Mouse (Mus musculus): ENCODE results near the gene Idh1. TPM values are rescaled to one million over a fixed set of nuclear protein-coding genes. Genes with fewer than 3 reads are reported as not detected.

Idh1 gene
- total RNA-seq, 1 experiment: 51.1 TPM

GRCm38 (mm10) chr1:65179634-65180249, 6.6 kb downstream of the Idh1 start:
- Histone ChIP-seq H3K4me1 (ENCODE audit: control insufficient read depth in 2 of 2, insufficient read depth in 2 of 2, low read length in 2 of 2, poor library complexity in 1 of 2) (peaks cover 0 to 3% of the 10 kb centered on the region in 2 experiments; a peak in 1 of 4 replicates), H3K9me3 (ENCODE audit: control insufficient read depth, insufficient read depth, low read depth, low read length) (no peaks in the 10 kb centered on the region), H3K9ac (ENCODE audit: insufficient read depth, low read depth, low read length, poor library complexity, severe bottlenecking) (peak overlapping the region; percentile 72; the same call in 1 of the 2 replicates), H3K36me3 (ENCODE audit: control insufficient read depth, insufficient read depth, low read length, poor library complexity, severe bottlenecking) (no peaks in the 10 kb centered on the region; the same call in 1 of the 2 replicates), H3K27ac (ENCODE audit: insufficient read depth, low read depth, low read length, poor library complexity, severe bottlenecking) (no peak overlapping the region; the same call in 1 of the 2 replicates), H3K4me3 (ENCODE audit: insufficient read depth in 1 of 2, low read depth in 1 of 2, low read length in 2 of 2, poor library complexity in 1 of 2, severe bottlenecking in 1 of 2) (peak overlapping the region; percentile 54 to 66)
- TF ChIP-seq MAFK (IDR thresholded peaks at IDR 0.05; ENCODE audit: insufficient read depth, low read depth, low read length) (0 out of 2 replicates have a peak, but pooled peaks have one; percentile 8), CHD2 (IDR thresholded peaks at IDR 0.05; ENCODE audit: low read depth, low read length) (no peak)
- in situ Hi-C loops (cut with MboI; ENCODE audit: low sequenced_read_pairs in 2 of 2, unreplicated experiment in 2 of 2): no loop called here
- peak; percentile 75 for DNase-seq (ENCODE audit: low read depth, low spot score)

- in situ Hi-C loops (cut with MboI; ENCODE audit: low sequenced_read_pairs in 2 of 2, unreplicated experiment in 2 of 2): no loop called here
- H3K4me3 ChIP-seq (ENCODE audit: insufficient read depth in 1 of 2, low read depth in 1 of 2, low read length in 2 of 2, poor library complexity in 1 of 2, severe bottlenecking in 1 of 2): peak overlapping the region; percentile 86 to 96
- TF ChIP-seq ZC3H11A (IDR thresholded peaks at IDR 0.05; ENCODE audit: borderline replicate concordance, low read depth, low read length): no peak
- peak; percentile 67 for TF ChIP-seq CHD2 (IDR thresholded peaks at IDR 0.05; ENCODE audit: low read depth, low read length)
- TF ChIP-seq HCFC1 (IDR thresholded peaks at IDR 0.05; ENCODE audit: borderline replicate concordance, insufficient read depth, low read length): peak; percentile 22; the same call in 1 of the 2 replicates
- TF ChIP-seq MAFK (IDR thresholded peaks at IDR 0.05; ENCODE audit: insufficient read depth, low read depth, low read length): no peak
Observed at GRCm38 (mm10) chr1:65178902-65179432, 7.3 kb downstream of the Idh1 start.

GRCm38 (mm10) chr1:65178126-65178901, 8.0 kb downstream of the Idh1 start:
- peak overlapping the region; percentile 88 for H3K27ac ChIP-seq (ENCODE audit: insufficient read depth, low read depth, low read length, poor library complexity, severe bottlenecking)
- peaks cover 0 to 3% of the 10 kb centered on the region in 2 experiments; a peak in 1 of 4 replicates for H3K4me1 ChIP-seq (ENCODE audit: control insufficient read depth in 2 of 2, insufficient read depth in 2 of 2, low read length in 2 of 2, poor library complexity in 1 of 2)
- no peaks in the 10 kb centered on the region for H3K9me3 ChIP-seq (ENCODE audit: control insufficient read depth, insufficient read depth, low read depth, low read length)
- in situ Hi-C loops (cut with MboI; ENCODE audit: low sequenced_read_pairs in 2 of 2, unreplicated experiment in 2 of 2): no loop called here
- peak overlapping the region; percentile 86 to 96 for H3K4me3 ChIP-seq (ENCODE audit: insufficient read depth in 1 of 2, low read depth in 1 of 2, low read length in 2 of 2, poor library complexity in 1 of 2, severe bottlenecking in 1 of 2)
- peak overlapping the region; percentile 81 for H3K9ac ChIP-seq (ENCODE audit: insufficient read depth, low read depth, low read length, poor library complexity, severe bottlenecking)
- H3K36me3 ChIP-seq (ENCODE audit: control insufficient read depth, insufficient read depth, low read length, poor library complexity, severe bottlenecking): peaks cover 5% of the 10 kb centered on the region
- peak; percentile 98 for DNase-seq (ENCODE audit: low read depth, low spot score)
- TF ChIP-seq ZNF384 (IDR thresholded peaks at IDR 0.05; ENCODE audit: low read depth, low read length): no peak
- TF ChIP-seq ZC3H11A (IDR thresholded peaks at IDR 0.05; ENCODE audit: borderline replicate concordance, low read depth, low read length): no peak
- peak; percentile 58; the same call in 1 of the 2 replicates for TF ChIP-seq HCFC1 (IDR thresholded peaks at IDR 0.05; ENCODE audit: borderline replicate concordance, insufficient read depth, low read length)
- no peak for TF ChIP-seq MAFK (IDR thresholded peaks at IDR 0.05; ENCODE audit: insufficient read depth, low read depth, low read length)
- no peak for TF ChIP-seq CHD2 (IDR thresholded peaks at IDR 0.05; ENCODE audit: low read depth, low read length)

More at GRCm38 (mm10) chr1:65178902-65179432, 7.3 kb downstream of the Idh1 start:
- H3K9me3 ChIP-seq (ENCODE audit: control insufficient read depth, insufficient read depth, low read depth, low read length): no peaks in the 10 kb centered on the region
- H3K27ac ChIP-seq (ENCODE audit: insufficient read depth, low read depth, low read length, poor library complexity, severe bottlenecking): peak overlapping the region; percentile 88
- peaks cover 3% of the 10 kb centered on the region for H3K36me3 ChIP-seq (ENCODE audit: control insufficient read depth, insufficient read depth, low read length, poor library complexity, severe bottlenecking)
- H3K9ac ChIP-seq (ENCODE audit: insufficient read depth, low read depth, low read length, poor library complexity, severe bottlenecking): peak overlapping the region; percentile 81
- DNase-seq (ENCODE audit: low read depth, low spot score): peak; percentile 98
- peaks cover 0 to 3% of the 10 kb centered on the region in 2 experiments; a peak in 1 of 4 replicates for H3K4me1 ChIP-seq (ENCODE audit: control insufficient read depth in 2 of 2, insufficient read depth in 2 of 2, low read length in 2 of 2, poor library complexity in 1 of 2)

- no peaks in the 10 kb centered on the region for H3K9me3 ChIP-seq (ENCODE audit: control insufficient read depth, insufficient read depth, low read depth, low read length)
- no peak for DNase-seq (ENCODE audit: low read depth, low spot score)
- in situ Hi-C loops (cut with MboI; ENCODE audit: low sequenced_read_pairs in 2 of 2, unreplicated experiment in 2 of 2): no loop called here
- H3K27ac ChIP-seq (ENCODE audit: insufficient read depth, low read depth, low read length, poor library complexity, severe bottlenecking): no peak overlapping the region
- peaks cover 0 to 3% of the 10 kb centered on the region in 2 experiments; a peak in 1 of 4 replicates for H3K4me1 ChIP-seq (ENCODE audit: control insufficient read depth in 2 of 2, insufficient read depth in 2 of 2, low read length in 2 of 2, poor library complexity in 1 of 2)
- H3K9ac ChIP-seq (ENCODE audit: insufficient read depth, low read depth, low read length, poor library complexity, severe bottlenecking): no peak overlapping the region
- no peak for TF ChIP-seq HCFC1 (IDR thresholded peaks at IDR 0.05; ENCODE audit: borderline replicate concordance, insufficient read depth, low read length)
- TF ChIP-seq CHD2 (IDR thresholded peaks at IDR 0.05; ENCODE audit: low read depth, low read length): no peak
- TF ChIP-seq MAFK (IDR thresholded peaks at IDR 0.05; ENCODE audit: insufficient read depth, low read depth, low read length): no peak
- TF ChIP-seq ZNF384 (IDR thresholded peaks at IDR 0.05; ENCODE audit: low read depth, low read length): no peak
- TF ChIP-seq ZC3H11A (IDR thresholded peaks at IDR 0.05; ENCODE audit: borderline replicate concordance, low read depth, low read length): no peak
- peaks cover 5% of the 10 kb centered on the region for H3K36me3 ChIP-seq (ENCODE audit: control insufficient read depth, insufficient read depth, low read length, poor library complexity, severe bottlenecking)
- peak overlapping the region in 1 of 2 experiments; percentile 96; a peak in 1 of 4 replicates for H3K4me3 ChIP-seq (ENCODE audit: insufficient read depth in 1 of 2, low read depth in 1 of 2, low read length in 2 of 2, poor library complexity in 1 of 2, severe bottlenecking in 1 of 2)
Observed at GRCm38 (mm10) chr1:65177452-65177851, 8.8 kb downstream of the Idh1 start.

All from ES-E14 (cell line).